Mouse (Mus musculus) T-helper 17 cell (primary cell): ENCODE measurements around the gene Cyp27a1.

ENCODE experiments used
- in situ Hi-C, 2 experiments: fragments of 300-600 bp; cut with MboI, MseI; formaldehyde crosslinking; loops; 1 replicate in 1 of 2; 2 replicates in 1 of 2; pipeline ENCODE4 v1.15.1; 2025; ENCODE audit warnings: high pct_unique_total_duplicates in 2 of 2

Gene Cyp27a1

DNA sequence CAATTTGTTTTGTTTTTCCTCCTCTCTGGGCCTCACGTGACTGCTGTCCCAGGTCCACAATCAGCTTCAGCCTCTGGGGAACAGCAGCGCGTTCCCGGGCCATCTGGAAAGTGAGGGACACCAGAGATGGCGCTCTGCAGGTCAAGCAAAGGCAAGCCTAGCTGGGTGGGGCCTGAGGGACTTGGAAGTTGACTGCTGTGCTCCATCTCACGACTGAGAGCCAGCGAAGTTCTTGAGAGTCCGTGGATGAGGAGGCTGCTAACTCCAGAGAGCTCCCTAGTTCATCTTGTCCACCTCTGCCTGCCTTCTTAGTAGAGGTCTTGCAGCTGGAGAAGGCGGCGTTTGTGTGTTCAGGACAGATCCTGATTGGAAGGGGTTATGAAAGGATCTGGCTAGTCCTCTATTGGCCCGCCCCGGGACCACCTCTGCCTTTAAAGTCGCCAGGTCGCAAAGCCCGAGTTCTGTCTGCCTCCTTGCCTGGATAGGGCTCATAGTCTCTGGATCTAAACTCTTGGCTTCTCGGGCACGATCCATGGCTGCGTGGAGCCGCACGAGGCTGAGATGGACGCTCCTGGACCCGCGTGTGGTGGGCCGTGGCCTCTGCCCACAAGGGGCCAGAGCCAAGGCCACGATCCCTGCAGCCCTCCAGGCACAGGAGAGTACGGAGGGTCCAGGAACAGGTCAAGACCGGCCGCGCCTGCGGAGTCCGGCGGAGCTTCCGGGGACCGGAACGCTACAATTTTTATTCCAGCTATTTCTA, at the start of gene Cyp27a1:
Gene Cyp27a1, plus strand, starts transcription at position 476 of the 760 bp plus-strand sequence.
- in situ Hi-C loops, result loop anchor here in 1 of 2 experiments (10.0 kb wide), 1 partner anchor 412 kb away; the partner anchor contains the start of gene Nhej1

DNA sequence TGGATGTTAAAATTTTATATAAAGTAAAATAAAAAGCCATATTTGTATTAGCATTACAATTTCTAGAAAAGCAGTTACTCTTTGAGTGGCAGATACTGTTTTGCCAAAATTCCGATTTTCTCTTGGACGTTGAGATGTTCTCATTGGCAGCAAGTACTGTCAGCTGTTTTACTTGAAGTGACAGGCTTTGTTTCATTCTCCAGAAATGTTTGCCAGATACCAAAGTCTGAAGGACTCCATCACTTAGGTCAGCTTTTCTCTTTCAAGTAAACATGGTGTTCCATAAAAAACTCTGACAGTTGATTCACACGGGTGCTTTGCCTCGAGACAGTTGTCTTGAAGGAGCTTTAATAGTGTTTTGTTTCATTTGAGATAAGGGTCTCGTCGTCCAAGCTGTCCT, 48.2 kb upstream of the Cyp27a1 start:
- in situ Hi-C loops, result no loop called here

DNA sequence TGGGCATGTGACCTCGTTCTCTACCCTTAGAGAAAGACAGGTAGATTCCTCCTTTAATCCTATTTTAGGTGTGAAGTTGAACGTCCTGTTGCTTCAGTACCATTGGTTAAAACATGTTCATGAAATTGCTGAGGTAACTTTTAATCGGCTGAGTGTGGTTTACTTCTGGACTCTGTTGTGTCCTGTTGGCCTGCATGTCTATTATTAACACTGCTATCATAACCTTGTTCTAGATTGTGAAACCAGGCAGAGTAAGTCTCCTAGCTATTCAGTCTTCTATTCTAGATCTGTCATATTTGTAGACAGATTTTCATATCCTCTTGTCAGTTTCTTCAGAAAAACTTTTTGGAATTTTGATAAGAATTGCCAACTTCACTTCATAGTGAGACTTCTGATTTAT, 45.0 kb upstream of the Cyp27a1 start:
- in situ Hi-C loops, result no loop called here

DNA sequence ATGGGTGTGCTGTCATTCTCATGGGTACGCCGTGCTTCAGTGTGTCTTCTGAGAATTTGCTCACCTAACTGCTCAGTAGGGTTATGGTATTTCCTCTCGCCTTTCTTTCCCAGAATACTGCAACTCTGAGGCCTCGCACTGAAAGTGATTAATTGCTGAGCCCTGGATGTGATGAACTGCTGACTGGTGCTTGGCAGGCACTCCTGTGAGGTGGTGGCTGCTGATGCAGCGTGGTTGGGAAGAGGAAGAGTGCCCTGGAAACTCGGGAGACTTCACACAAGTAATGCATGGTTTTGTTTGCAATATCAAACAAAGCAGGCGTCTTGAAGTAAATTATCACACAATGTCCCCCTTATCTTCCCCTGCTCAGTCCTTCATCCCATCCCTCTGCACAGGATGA, 40.6 kb upstream of the Cyp27a1 start:
- in situ Hi-C loops, result loop anchor here in 1 of 2 experiments (5.0 kb wide), 1 partner anchor 455 kb away; the partner anchor contains the start of gene Nhej1

DNA sequence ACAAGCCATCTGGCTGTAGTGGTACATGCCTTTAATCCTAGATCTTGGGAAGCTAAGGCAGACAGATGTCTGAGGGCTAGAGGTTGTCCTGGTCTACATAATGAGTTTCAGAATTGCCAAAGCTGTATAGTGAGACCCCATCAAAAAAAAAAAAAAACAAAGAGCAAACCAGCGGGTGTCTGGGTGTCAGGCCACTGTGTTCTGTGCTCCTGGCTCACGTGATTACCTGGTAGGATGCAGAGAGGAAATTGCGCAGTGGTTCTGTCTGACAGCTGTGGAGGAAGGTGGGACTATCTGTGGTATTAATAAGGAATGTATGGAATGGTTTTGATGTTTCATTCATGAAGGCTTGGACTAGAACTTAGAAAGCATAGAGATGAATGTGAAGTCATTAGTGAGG, 36.5 kb upstream of the Cyp27a1 start:
- in situ Hi-C loops, result no loop called here

DNA sequence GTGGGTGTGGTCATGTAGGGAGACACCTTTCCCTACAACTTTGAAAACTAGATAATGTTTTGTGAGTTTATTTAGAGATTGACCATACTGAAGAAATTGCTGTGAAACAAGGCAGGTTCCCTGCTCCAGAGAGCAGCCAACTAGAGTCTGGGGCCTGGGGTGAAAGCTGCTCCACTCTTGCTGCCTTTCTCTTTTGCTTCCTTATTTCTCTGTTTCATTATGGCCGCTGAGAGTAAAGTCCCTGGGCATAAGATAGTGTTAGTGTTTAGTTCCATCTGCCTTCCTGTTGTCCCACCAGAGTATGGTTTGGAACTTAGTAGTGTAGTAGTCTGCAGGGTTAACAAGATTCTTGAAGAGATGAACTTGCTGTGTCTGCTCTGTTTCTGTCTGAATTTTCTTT, 35.5 kb upstream of the Cyp27a1 start:
- in situ Hi-C loops, result no loop called here

DNA sequence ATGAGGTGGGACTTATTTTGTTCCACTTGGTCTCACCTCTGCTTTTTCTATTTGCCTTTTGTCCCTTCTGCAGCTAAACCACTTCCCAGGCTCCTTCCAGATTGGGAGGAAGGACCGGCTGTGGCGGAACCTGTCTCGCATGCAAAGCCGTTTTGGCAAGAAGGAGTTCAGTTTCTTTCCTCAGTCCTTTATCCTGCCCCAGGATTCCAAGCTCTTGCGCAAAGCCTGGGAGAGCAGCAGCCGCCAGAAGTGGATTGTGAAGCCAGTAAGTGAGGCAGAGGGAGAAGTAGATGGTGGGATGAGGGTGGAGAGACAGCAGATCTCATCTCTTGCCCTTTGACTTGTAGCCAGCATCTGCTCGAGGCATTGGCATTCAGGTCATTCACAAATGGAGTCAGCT, 26.2 kb upstream of the Cyp27a1 start:
- in situ Hi-C loops, result no loop called here

DNA sequence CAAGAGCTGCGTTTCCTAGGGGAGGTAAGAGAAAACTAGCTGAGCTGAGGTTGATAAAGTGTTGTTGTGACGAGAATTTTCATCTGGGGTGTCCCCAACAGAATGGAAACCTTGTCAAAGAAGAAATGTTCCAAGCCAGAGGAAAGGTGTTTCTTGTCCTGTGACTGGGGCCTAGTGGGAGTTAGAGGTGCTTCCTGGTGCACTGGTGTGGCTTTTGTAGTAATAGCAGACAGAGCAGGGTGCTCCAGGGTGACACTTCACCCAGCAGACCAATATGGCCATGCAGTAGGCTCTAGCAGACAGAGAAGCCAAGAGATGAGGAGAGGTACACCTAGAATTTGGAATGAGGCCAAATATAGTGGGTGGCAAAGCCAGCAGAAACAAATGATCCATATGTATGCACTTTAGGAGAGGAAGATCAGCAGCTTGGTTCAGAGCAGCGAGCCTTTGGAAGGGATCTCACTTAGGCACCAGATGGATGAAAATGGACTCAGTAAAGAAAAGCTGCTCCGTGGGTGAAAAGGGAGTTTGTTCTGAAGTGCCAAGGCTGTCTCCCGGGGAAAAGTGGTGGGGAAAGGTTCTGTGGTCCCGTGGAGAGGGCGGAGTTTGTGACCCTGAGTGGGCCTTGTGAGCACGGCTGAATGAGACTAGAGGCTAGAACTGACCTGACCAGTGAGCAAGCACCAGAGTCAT, 19.3 kb upstream of the Cyp27a1 start:
- in situ Hi-C loops, result no loop called here

DNA sequence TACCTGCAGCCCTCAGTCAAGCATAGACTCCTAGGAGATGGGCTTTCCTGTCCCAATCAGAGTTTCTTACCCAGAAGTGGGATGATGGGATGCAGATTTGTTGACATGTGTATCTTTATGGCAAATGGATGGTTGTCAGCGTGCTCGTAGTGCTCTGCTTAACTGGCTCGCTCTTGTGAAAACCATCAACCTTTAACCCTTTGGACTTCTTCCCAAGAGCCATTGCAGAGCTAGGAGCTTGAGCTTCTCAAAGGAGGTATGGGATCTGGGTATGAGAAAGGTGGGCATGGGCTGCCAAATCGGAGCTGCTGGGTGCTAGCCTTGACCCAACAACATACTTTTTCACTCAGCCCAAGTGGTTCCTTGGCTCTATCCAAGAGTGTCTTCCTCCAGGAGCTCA, 17.5 kb upstream of the Cyp27a1 start:
- in situ Hi-C loops, result no loop called here

DNA sequence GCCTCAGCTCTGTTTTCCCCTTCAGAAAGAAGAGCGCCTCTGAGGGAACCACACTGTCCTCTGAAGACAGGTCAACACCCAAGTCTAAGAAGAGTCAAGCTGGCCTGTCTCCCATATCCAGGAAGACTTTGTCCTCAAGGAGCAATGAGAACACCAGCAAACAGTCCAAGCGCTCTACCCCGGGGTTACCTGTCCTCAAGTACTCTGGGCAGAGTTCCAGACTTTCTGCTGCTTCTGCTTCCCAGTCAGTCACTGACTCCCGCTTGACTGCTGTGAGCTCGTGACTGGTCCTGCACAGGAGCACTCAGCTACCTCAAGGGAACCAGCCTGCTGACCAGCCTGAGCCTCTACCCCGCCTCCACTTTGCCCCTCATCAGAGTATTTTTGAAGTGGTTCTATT, 16.0 kb upstream of the Cyp27a1 start:
- in situ Hi-C loops, result no loop called here

DNA sequence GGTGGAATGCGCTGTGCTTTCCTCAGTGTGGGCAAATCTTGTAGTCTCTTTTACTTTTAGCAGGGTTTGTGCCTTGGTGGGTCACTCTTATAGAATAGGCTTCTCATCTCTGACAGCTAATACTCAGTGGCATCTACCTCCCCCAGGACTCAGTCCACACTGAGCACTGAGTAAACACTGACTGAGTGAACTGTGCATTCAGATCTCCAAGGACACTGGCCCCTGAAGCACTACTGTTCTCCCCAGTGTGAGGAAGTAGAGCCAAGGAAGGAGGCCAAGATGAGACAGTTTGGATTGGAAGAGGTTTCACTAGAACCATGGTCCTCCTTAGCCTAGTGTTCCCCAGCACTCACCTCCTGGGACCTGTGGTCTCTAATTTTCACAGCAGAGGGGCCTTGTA, 15.0 kb upstream of the Cyp27a1 start:
- in situ Hi-C loops, result no loop called here

DNA sequence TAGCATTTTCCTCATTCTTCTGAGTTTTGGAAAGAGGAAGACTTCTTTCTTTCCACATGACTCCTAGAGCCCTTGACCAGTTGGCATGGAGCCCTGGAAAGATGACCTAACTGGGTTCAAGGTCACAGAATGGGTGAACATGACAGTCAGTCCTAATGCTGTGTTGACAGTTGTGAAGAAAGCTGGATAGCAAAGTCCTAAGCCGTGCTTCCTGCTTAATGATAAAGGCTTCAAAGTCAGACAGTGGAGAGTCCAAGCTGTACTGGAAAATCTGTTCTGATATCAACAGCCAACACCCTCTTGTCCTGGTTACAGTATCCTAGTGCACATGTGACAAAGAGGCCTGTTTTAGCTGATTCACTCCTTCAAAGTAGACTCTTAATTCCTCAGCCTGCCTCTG, 14.6 kb upstream of the Cyp27a1 start:
- in situ Hi-C loops, result no loop called here

DNA sequence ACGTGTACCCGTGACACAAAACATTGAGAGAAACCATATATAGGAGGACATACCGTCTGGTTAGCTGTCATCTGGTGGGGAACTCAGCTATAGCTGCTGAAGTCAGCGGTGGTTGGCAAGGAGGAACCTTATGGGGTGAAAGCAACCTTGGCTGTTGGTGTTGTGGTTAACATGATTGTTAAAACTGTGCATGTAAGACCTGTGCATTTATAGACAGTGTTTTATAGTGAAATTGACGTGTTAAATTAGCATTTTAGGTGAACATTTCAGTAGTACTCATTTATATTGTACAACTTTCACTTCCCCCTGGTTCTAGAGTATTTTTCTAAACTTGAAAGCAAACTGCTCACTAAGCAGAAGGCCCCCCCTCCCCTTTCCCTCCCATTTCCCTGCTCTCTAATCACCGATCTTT, 11.2 kb upstream of the Cyp27a1 start:
- in situ Hi-C loops, result no loop called here

DNA sequence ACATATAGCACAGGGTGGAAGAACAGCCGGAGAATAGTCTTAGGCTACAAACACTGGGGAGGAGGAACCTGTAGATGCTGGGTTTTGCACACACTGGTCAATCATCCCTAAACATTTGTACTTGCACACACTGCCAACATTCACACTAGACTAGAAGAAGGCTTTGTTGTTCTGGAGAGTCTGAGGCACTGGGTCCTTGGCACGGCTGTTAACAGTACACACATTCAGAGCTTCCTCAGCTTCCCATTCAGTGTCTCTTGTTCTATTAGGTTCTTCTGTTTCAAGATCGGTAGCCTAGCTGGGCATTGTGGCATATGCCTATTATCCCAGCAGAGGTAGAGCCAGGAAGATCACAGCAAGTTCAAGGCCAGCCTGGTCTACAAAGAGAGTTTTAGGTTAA, 9.2 kb upstream of the Cyp27a1 start:
- in situ Hi-C loops, result no loop called here

DNA sequence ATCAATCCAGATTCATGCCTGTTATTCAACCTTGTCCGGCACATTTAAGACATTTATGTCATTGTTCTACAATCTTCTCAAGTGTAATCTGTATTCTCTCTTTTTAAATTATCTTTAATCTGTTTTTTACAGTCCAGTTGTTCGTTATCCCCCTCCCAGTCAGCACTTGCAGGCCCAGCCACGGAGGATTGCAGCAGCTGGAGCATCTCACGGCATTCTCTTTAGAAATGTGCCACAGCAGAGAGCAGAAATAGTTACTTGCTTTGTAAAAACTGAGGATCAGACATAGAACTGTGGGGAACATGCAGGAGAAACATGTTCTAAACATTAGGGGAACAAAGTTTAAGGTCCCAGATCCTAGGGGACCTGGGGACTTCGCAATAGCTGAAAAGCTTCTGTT, 8.4 kb upstream of the Cyp27a1 start:
- in situ Hi-C loops, result loop anchor here in 1 of 2 experiments (5.0 kb wide), 1 partner anchor 63 kb away; no protein-coding TSS in a partner anchor

DNA sequence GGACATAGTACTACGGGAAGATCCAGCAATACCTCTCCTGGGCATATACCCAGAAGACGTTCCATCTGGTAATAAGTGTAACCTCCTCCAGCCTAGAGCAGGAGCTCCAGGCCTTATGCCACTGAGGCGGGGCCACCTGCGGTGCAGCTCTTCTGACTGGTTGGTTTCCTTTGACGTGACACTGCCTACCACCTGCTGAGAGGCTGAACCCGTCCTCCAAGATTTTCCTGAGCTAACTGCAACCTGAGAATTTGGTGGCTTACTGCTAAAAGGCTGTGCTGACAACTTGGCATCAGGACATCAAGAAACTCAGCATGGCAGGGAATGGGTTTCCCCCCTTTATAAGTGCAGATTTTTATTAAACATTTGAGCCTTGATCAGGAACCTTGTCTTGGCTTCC, 3.8 kb upstream of the Cyp27a1 start:
- in situ Hi-C loops, result loop anchor here in 1 of 2 experiments (5.0 kb wide), 1 partner anchor 67 kb away; no protein-coding TSS in a partner anchor

DNA sequence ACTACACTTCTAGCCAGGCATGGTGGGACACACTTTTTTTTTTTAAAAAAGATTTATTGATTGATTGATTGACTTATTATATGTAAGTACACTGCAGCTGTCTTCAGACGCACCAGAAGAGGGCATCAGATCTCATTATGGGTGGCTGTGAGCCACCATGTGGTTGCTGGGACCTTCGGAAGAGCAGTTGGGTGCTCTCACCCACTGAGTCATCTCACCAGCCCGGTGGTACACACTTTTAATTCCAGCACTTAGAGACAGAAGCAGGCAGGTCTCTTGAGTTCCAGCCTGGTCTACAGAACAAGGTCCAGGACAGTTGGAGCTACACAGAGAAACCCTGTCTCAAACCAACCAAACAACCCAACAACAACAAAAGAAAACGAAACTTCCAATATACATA, 1.3 kb upstream of the Cyp27a1 start:
- in situ Hi-C loops, result loop anchor here in 1 of 2 experiments (10.0 kb wide), 1 partner anchor 413 kb away; the partner anchor contains the start of gene Nhej1

DNA sequence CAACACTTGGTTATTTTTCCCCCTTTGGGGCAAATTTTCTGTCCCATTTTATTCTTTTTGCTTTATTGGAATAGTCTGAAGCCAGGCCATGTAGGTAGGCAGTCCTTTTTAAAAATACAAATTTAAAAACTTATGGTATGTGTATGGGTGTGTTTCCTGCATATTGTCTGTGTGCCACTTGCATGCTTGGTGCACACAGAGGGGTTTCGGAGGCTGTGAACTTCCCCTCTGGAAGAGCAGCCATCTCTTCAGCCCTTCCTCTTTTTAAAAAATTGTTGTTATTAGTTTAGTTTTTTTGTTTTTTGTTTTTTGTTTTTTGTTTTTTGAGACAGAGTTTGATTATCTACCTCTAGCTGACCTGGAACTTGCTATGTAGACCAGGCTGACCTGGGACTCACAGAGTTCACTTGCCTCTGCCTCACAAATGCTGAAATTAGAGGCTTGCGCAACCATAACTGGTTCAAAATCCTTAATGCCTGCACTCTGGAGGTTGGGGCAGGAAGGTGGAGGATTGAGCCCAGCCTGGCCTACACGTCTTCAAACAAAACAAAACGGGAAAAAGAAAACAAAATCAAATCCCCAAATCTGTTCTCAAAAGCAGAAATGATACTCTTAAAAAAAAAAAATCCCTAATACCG, 794 bp upstream of the Cyp27a1 start:
- in situ Hi-C loops, result loop anchor here in 1 of 2 experiments (10.0 kb wide), 1 partner anchor 412 kb away; the partner anchor contains the start of gene Nhej1

DNA sequence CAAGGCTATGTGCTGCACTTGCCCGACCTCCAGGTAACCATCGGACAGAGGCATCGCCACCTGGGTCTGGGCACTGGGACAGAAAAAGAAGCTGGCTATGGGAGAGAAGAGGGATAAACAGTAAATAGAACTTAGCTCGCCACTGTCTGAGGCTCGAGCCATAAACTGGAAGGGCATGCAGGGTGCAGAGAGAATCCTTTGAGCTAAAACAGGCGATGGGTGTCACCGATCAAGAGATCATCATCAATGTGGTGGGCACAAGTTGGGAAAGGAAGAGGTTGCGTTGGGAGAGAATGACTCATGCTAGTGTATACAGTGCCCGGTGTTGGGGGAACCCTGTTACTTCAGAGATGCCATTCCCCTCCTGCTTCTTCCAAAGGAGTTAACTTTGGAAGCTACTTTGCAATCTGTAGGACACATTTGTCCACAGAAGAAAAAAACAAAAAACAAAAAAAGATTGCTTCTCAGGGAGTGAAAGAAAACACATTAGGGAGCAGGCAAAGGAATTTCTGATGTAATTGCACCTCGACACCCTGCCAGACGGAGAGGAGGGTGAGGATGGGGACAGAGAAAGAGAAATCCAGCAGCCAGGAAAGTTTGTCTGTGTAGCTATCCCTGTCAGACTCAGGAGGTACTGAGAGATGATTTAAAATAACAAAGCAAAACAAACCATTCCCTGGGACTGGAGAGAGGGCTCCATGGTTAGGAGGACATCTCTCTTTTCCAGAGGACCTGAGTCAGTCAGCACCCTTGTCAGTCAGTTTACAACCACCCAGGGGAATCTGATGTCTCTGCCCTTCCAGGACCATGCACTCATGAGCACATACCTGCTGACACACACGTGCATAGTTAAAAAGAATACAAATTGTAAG, 721 bp downstream of the Cyp27a1 start:
- in situ Hi-C loops, result loop anchor here in 1 of 2 experiments (10.0 kb wide), 1 partner anchor 411 kb away; the partner anchor contains the start of gene Nhej1

DNA sequence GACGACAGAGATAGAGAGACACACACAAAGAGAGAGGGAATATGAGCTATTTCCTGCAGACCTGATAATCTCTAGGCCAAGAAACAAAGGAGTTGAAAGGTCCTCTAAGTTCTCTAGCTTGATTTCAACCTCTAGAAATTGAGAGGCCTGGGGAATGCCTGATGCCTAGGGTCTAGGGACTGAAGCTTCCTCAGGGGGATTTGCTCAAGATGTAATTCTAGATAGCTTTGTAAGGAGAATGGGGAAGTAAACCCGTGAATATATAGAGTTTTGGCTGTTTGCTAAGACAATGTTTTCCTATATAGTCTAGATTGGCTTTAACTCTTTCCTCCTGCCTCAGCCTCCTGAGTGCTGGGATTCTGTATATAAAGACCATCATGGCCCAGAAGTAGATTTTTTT, 1.6 kb downstream of the Cyp27a1 start:
- in situ Hi-C loops, result loop anchor here in 1 of 2 experiments (10.0 kb wide), 1 partner anchor 410 kb away; the partner anchor contains the start of gene Nhej1

DNA sequence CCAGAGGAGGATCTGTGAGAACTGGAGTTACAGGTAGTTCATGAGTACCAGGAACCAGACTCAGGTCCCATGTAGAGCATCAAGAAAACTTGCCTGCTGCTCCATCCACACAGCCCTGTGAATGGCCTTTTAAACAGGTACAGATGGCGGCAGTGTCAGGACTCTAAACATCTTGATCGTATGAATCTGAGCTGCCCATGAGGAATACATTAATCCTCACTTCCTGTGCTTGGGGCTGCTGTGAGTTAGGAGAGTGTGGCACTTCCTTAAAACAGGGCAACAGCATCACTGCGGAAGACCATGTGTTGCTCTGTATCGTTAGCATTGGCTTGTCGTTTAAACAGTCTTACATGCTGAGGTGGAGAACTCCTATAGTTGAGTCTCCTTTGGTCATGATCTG, 2.1 kb downstream of the Cyp27a1 start:
- in situ Hi-C loops, result loop anchor here in 1 of 2 experiments (10.0 kb wide), 1 partner anchor 409 kb away; the partner anchor contains the start of gene Nhej1
